Mouse (Mus musculus): Measurements from ENCODE around the gene Hdac9. TPM values are rescaled to one million over a fixed set of nuclear protein-coding genes. Genes with fewer than 3 reads are reported as not detected.

The Hdac9 gene
- polyA plus RNA-seq, 1 experiment from 2014 or later, result 9.1 TPM

GRCm38 (mm10) chr12:34803721-34804120 is 113.2 kb downstream of the Hdac9 start:
- no peak overlapping the region for H3K4me2 ChIP-seq (replicated peaks)
- no peak overlapping the region for H3K27ac ChIP-seq
- WGBS, result 87% methylated on average over 2 of the region's 2 CpGs
- ATAC-seq (ENCODE audit: low FRiP score), result no peak
- H3K4me3 ChIP-seq, result no peak overlapping the region
- no peak overlapping the region for H3K9ac ChIP-seq
- H3K36me3 ChIP-seq, result no peaks in the 10 kb centered on the region
- H3K27me3 ChIP-seq, result no peaks in the 10 kb centered on the region
- no peaks in the 10 kb centered on the region for H3K4me1 ChIP-seq
- H3K9me3 ChIP-seq (replicated peaks), result no peaks in the 10 kb centered on the region

GRCm38 (mm10) chr12:34802308-34802707 is 114.6 kb downstream of the Hdac9 start:
- H3K27ac ChIP-seq, result no peak overlapping the region
- H3K9me3 ChIP-seq (replicated peaks), result no peaks in the 10 kb centered on the region
- H3K4me2 ChIP-seq (replicated peaks), result no peak overlapping the region
- 82% methylated on average over 4 of the region's 4 CpGs for WGBS
- H3K4me1 ChIP-seq, result no peaks in the 10 kb centered on the region
- no peaks in the 10 kb centered on the region for H3K36me3 ChIP-seq
- no peaks in the 10 kb centered on the region for H3K27me3 ChIP-seq
- no peak overlapping the region for H3K9ac ChIP-seq
- ATAC-seq (ENCODE audit: low FRiP score), result no peak
- no peak overlapping the region for H3K4me3 ChIP-seq

GRCm38 (mm10) chr12:34801752-34802151 is 115.1 kb downstream of the Hdac9 start:
- H3K36me3 ChIP-seq, result no peaks in the 10 kb centered on the region
- H3K27ac ChIP-seq, result no peak overlapping the region
- no peak overlapping the region for H3K4me2 ChIP-seq (replicated peaks)
- H3K9me3 ChIP-seq (replicated peaks), result no peaks in the 10 kb centered on the region
- ATAC-seq (ENCODE audit: low FRiP score), result no peak
- no peaks in the 10 kb centered on the region for H3K4me1 ChIP-seq
- H3K27me3 ChIP-seq, result no peaks in the 10 kb centered on the region
- H3K9ac ChIP-seq, result no peak overlapping the region
- no peak overlapping the region for H3K4me3 ChIP-seq

- no peaks in the 10 kb centered on the region for H3K27me3 ChIP-seq
- ATAC-seq (ENCODE audit: low FRiP score), result no peak
- WGBS, result 53% methylated on average over 2 of the region's 2 CpGs
Observed at GRCm38 (mm10) chr12:34797389-34797788, 119.5 kb downstream of the Hdac9 start.

GRCm38 (mm10) chr12:34795487-34795886 is 121.4 kb downstream of the Hdac9 start:
- ATAC-seq (ENCODE audit: low FRiP score), result no peak
- 68% methylated on average over 4 of the region's 4 CpGs for WGBS
- no peaks in the 10 kb centered on the region for H3K9me3 ChIP-seq (replicated peaks)
- no peaks in the 10 kb centered on the region for H3K36me3 ChIP-seq
- no peak overlapping the region for H3K9ac ChIP-seq
- H3K4me1 ChIP-seq, result 0 out of 2 replicates have a peak, but pooled peaks cover 5% of the 10 kb centered on the region
- no peak overlapping the region for H3K27ac ChIP-seq
- no peaks in the 10 kb centered on the region for H3K27me3 ChIP-seq
- H3K4me2 ChIP-seq (replicated peaks), result no peak overlapping the region
- no peak overlapping the region for H3K4me3 ChIP-seq

More at GRCm38 (mm10) chr12:34797389-34797788, 119.5 kb downstream of the Hdac9 start:
- no peaks in the 10 kb centered on the region for H3K36me3 ChIP-seq
- H3K9me3 ChIP-seq (replicated peaks), result no peaks in the 10 kb centered on the region
- H3K9ac ChIP-seq, result no peak overlapping the region
- no peak overlapping the region for H3K4me3 ChIP-seq
- no peaks in the 10 kb centered on the region for H3K4me1 ChIP-seq
- no peak overlapping the region for H3K4me2 ChIP-seq (replicated peaks)
- no peak overlapping the region for H3K27ac ChIP-seq

- no peaks in the 10 kb centered on the region for H3K36me3 ChIP-seq
- 69% methylated on average over 3 of the region's 3 CpGs for WGBS
- no peak overlapping the region for H3K4me2 ChIP-seq (replicated peaks)
- no peak overlapping the region for H3K27ac ChIP-seq
- H3K9me3 ChIP-seq (replicated peaks), result no peaks in the 10 kb centered on the region
- no peak overlapping the region for H3K9ac ChIP-seq
- 0 out of 2 replicates have a peak, but pooled peaks cover 5% of the 10 kb centered on the region for H3K4me1 ChIP-seq
- H3K4me3 ChIP-seq, result no peak overlapping the region
- no peak for ATAC-seq (ENCODE audit: low FRiP score)
- no peaks in the 10 kb centered on the region for H3K27me3 ChIP-seq
Observed at GRCm38 (mm10) chr12:34792113-34792452, 124.8 kb downstream of the Hdac9 start.

- H3K27me3 ChIP-seq, result no peaks in the 10 kb centered on the region
- no peaks in the 10 kb centered on the region for H3K36me3 ChIP-seq
- ATAC-seq (ENCODE audit: low FRiP score), result no peak
- no peaks in the 10 kb centered on the region for H3K9me3 ChIP-seq (replicated peaks)
- H3K4me2 ChIP-seq (replicated peaks), result no peak overlapping the region
- H3K9ac ChIP-seq, result no peak overlapping the region
- no peak overlapping the region for H3K27ac ChIP-seq
- 0 out of 2 replicates have a peak, but pooled peaks cover 5% of the 10 kb centered on the region for H3K4me1 ChIP-seq
- H3K4me3 ChIP-seq, result no peak overlapping the region
- 83% methylated on average over 10 of the region's 10 CpGs for WGBS
Observed at GRCm38 (mm10) chr12:34791213-34792112, 125.4 kb downstream of the Hdac9 start.

GRCm38 (mm10) chr12:34789031-34789982 is 127.6 kb downstream of the Hdac9 start:
- no peak overlapping the region for H3K4me2 ChIP-seq (replicated peaks)
- H3K9ac ChIP-seq, result no peak overlapping the region
- ATAC-seq (ENCODE audit: low FRiP score), result no peak
- H3K36me3 ChIP-seq, result no peaks in the 10 kb centered on the region
- no peak overlapping the region for H3K4me3 ChIP-seq
- H3K9me3 ChIP-seq (replicated peaks), result no peaks in the 10 kb centered on the region
- no peaks in the 10 kb centered on the region for H3K27me3 ChIP-seq
- H3K27ac ChIP-seq, result no peak overlapping the region
- H3K4me1 ChIP-seq, result 0 out of 2 replicates have a peak, but pooled peaks cover 5% of the 10 kb centered on the region
- 87% methylated on average over 10 of the region's 10 CpGs for WGBS

- Histone ChIP-seq H3K9ac (no peak overlapping the region), H3K4me2 (replicated peaks) (no peak overlapping the region), H3K4me3 (no peak overlapping the region), H3K27me3 (no peaks in the 10 kb centered on the region), H3K4me1 (0 out of 2 replicates have a peak, but pooled peaks cover 5% of the 10 kb centered on the region), H3K27ac (no peak overlapping the region), H3K9me3 (replicated peaks) (no peaks in the 10 kb centered on the region), H3K36me3 (no peaks in the 10 kb centered on the region)
- ATAC-seq (ENCODE audit: low FRiP score), result no peak
Observed at GRCm38 (mm10) chr12:34787380-34787779, 129.5 kb downstream of the Hdac9 start.

GRCm38 (mm10) chr12:34783574-34783973 is 133.3 kb downstream of the Hdac9 start:
- no peaks in the 10 kb centered on the region for H3K27me3 ChIP-seq
- no peak overlapping the region for H3K4me2 ChIP-seq (replicated peaks)
- H3K4me3 ChIP-seq, result no peak overlapping the region
- H3K9me3 ChIP-seq (replicated peaks), result no peaks in the 10 kb centered on the region
- no peak overlapping the region for H3K27ac ChIP-seq
- H3K9ac ChIP-seq, result no peak overlapping the region
- H3K36me3 ChIP-seq, result no peaks in the 10 kb centered on the region
- H3K4me1 ChIP-seq, result no peaks in the 10 kb centered on the region
- WGBS, result 94% methylated on average over 6 of the region's 6 CpGs
- no peak for ATAC-seq (ENCODE audit: low FRiP score)

GRCm38 (mm10) chr12:34779368-34779957 is 137.4 kb downstream of the Hdac9 start:
- Histone ChIP-seq H3K36me3 (no peaks in the 10 kb centered on the region), H3K27me3 (no peaks in the 10 kb centered on the region), H3K9ac (no peak overlapping the region), H3K4me2 (replicated peaks) (no peak overlapping the region), H3K9me3 (replicated peaks) (no peaks in the 10 kb centered on the region), H3K4me3 (no peak overlapping the region), H3K27ac (no peak overlapping the region), H3K4me1 (no peaks in the 10 kb centered on the region)
- WGBS, result 82% methylated on average over 6 of the region's 6 CpGs
- ATAC-seq (ENCODE audit: low FRiP score), result no peak

- no peak overlapping the region for H3K27ac ChIP-seq
- H3K4me3 ChIP-seq, result no peak overlapping the region
- no peaks in the 10 kb centered on the region for H3K4me1 ChIP-seq
- H3K27me3 ChIP-seq, result no peaks in the 10 kb centered on the region
- H3K4me2 ChIP-seq (replicated peaks), result no peak overlapping the region
- no peak for ATAC-seq (ENCODE audit: low FRiP score)
- H3K9ac ChIP-seq, result no peak overlapping the region
- no peaks in the 10 kb centered on the region for H3K9me3 ChIP-seq (replicated peaks)
- 53% methylated on average over 3 of the region's 3 CpGs for WGBS
- H3K36me3 ChIP-seq, result no peaks in the 10 kb centered on the region
Observed at GRCm38 (mm10) chr12:34776170-34776569, 140.7 kb downstream of the Hdac9 start.
